1 mouse cellular context compared by ENCODE assay signal in the genomic region with DNA sequence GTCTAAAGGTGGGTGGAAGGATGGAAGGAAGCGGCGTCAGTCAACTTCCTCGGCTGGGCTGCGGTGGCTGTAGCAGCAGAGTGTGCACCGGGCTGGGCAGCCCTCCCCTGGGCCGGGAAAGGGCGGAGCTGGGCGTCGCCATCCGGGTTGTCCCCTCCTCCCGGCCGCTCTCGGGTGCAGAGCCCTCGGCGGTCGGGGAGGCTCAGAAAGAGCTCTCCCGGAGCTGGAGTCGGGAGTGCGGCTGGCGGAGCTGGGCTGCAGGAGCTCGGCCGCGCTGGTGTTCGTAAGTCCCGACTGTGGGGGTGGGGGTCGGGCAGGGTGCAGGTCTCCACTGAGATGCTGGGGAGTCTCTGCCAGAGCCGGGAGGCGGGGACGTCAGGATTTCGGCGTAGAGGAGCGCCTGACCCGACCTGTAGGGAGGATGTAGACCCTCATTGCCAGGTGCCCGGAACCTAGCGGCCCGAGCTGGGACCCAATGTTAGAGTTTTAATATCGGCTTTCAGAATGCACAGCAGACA.
A peak's percentile ranks its signal among the peaks of the same experiment; 100 is the strongest.
TF ChIP-seq lines count a peak whose summit lies in the region.

A gene (plus strand): TSS at position 203 of the 518 bp plus-strand sequence.

TF ChIP-seq in CH12.LX, 34 proteins besides CTCF, POLR2A, EP300 and RAD21 (continued from another document):
- TF ChIP-seq USF1 (IDR thresholded peaks at IDR 0.05; ENCODE audit: low read depth, low read length) (no peak), TCF12 (IDR thresholded peaks at IDR 0.05; ENCODE audit: low read depth, low read length) (no peak), GABPA (IDR thresholded peaks at IDR 0.05; ENCODE audit: insufficient replicate concordance, low read depth, low read length) (no peak), CHD2 (IDR thresholded peaks at IDR 0.05; ENCODE audit: low read length) (no peak), UBTF (IDR thresholded peaks at IDR 0.05; ENCODE audit: low read depth, low read length) (peak; percentile 94), RCOR1 (conservative IDR thresholded peaks at IDR 0.05; ENCODE audit: low read depth, low read length) (no peak)
